Comparison of ENCODE assay signal across 8 mouse cellular contexts in genomic region chr5:64877235-64878026, GRCm38 (mm10). TPM values are rescaled to one million over a fixed set of nuclear protein-coding genes. Genes with fewer than 3 reads are reported as not detected.
A peak's percentile ranks its signal among the peaks of the same experiment; 100 is the strongest.
DNase-seq lines count a peak whose midpoint lies in the region; ATAC-seq lines count a peak whose summit lies in the region.

No protein-coding gene starts in this region.

- no peaks in the 10 kb centered on the region; the same call in 1 of the 2 replicates for H3K9me3 ChIP-seq in heart, embryonic 11.5 days (replicated peaks; ENCODE audit: control insufficient read depth, low read length)
- peaks cover 6% of the 10 kb centered on the region; the same call in 1 of the 2 replicates for H3K9me3 ChIP-seq in hindbrain, embryonic 10.5 days
- H3K9me3 ChIP-seq in midbrain, embryonic 15.5 days: no peaks in the 10 kb centered on the region

- intact Hi-C loops in heart, postnatal 14 days (cut with DNase I): no loop called here

- H3K27ac ChIP-seq in heart, embryonic 11.5 days (ENCODE audit: low read depth, low read length): peak overlapping the region; percentile 57
- H3K27ac ChIP-seq in hindbrain, embryonic 10.5 days: peak overlapping the region; percentile 81
- H3K27ac ChIP-seq in midbrain, embryonic 15.5 days: peak overlapping the region; percentile 54; the same call in 1 of the 2 replicates

- WGBS in heart, embryonic 11.5 days (ENCODE audit: insufficient replicate concordance): 39% methylated on average over 15 of the region's 15 CpGs
- 18% methylated on average over 15 of the region's 15 CpGs for WGBS in hindbrain, embryonic 10.5 days
- 14% methylated on average over 15 of the region's 15 CpGs for WGBS in midbrain, embryonic 15.5 days

- H3K27me3 ChIP-seq in heart, embryonic 11.5 days (ENCODE audit: control insufficient read depth, insufficient read depth, low read length): no peaks in the 10 kb centered on the region
- H3K27me3 ChIP-seq in hindbrain, embryonic 10.5 days (ENCODE audit: insufficient read depth, poor library complexity, severe bottlenecking): no peaks in the 10 kb centered on the region
- no peaks in the 10 kb centered on the region for H3K27me3 ChIP-seq in midbrain, embryonic 15.5 days (replicated peaks)

- H3K36me3 ChIP-seq in heart, embryonic 11.5 days (ENCODE audit: control insufficient read depth, insufficient read depth, low read length): no peaks in the 10 kb centered on the region
- no peaks in the 10 kb centered on the region for H3K36me3 ChIP-seq in hindbrain, embryonic 10.5 days
- H3K36me3 ChIP-seq in midbrain, embryonic 15.5 days (replicated peaks): no peaks in the 10 kb centered on the region

- no peak overlapping the region for H3K4me3 ChIP-seq in heart, embryonic 11.5 days (ENCODE audit: low read depth, low read length)
- H3K4me3 ChIP-seq in hindbrain, embryonic 10.5 days: no peak overlapping the region
- no peak overlapping the region for H3K4me3 ChIP-seq in midbrain, embryonic 15.5 days

- no peak overlapping the region for H3K4me2 ChIP-seq in heart, embryonic 11.5 days
- no peak overlapping the region for H3K4me2 ChIP-seq in midbrain, embryonic 15.5 days

- no peak overlapping the region for H3K9ac ChIP-seq in heart, embryonic 11.5 days (ENCODE audit: low read depth, low read length)
- no peak overlapping the region for H3K9ac ChIP-seq in midbrain, embryonic 15.5 days

- no peak for DNase-seq in heart, postnatal 14 days
- DNase-seq in R1 (ENCODE audit: low read depth, low spot score): peak; percentile 60
- peak; percentile 49 for DNase-seq in hindbrain, embryonic 10.5 days (ENCODE audit: low spot score)
- no peak for DNase-seq in frontal cortex, postnatal 10 days (ENCODE audit: low spot score in 2 of 2)
- no peak for DNase-seq in right cerebral cortex, adult 18-20 months

- no peak for ATAC-seq in heart, embryonic 11.5 days (replicated peaks; ENCODE audit: insufficient number of reproducible peaks, low FRiP score, low TSS enrichment)
- ATAC-seq in midbrain, embryonic 15.5 days (replicated peaks): peak; percentile 30; the same call in 1 of the 2 replicates
- ATAC-seq in megakaryocyte, adult 5-6 weeks (ENCODE audit: poor library complexity, severe bottlenecking): no peak

- H3K4me1 ChIP-seq in heart, embryonic 11.5 days (ENCODE audit: control insufficient read depth, insufficient read depth, low read length): peaks cover 19% of the 10 kb centered on the region
- peaks cover 44% of the 10 kb centered on the region for H3K4me1 ChIP-seq in hindbrain, embryonic 10.5 days (replicated peaks)
- H3K4me1 ChIP-seq in midbrain, embryonic 15.5 days: peaks cover 14% of the 10 kb centered on the region

RNA-seq across cellular contexts. Expression of gene Tlr1, which starts 55.9 kb away (rescaled TPM):
- 0.40 TPM in 1 of 2 replicates, not detected in the other for polyA plus RNA-seq in heart, embryonic 11.5 days (2014; fragmentation: Nextera tagmentation; extraction: Ambion mirVana)
- under 1 TPM; 0.34 to 0.43 TPM for total RNA-seq in heart, postnatal 14 days (2021)
- 0.15 and 0.52 TPM in 2 replicates for polyA plus RNA-seq in hindbrain, embryonic 10.5 days (2016; fragmentation: Nextera tagmentation; extraction: Ambion mirVana)
- 0.60 and 0.75 TPM in 2 replicates for polyA plus RNA-seq in midbrain, embryonic 15.5 days (2015; fragmentation: Nextera tagmentation; extraction: Ambion mirVana)
- total RNA-seq in megakaryocyte, adult 5-6 weeks (2015): 13.8 and 16.1 TPM in 2 replicates
- total RNA-seq in megakaryocyte, adult 5-6 weeks (2017): 9.4 and 10.7 TPM in 2 replicates

Comparison
In these comparisons a context has a peak if more than half of its experiments do, and no peak if none do; other contexts are left out.
1. DNase-seq: peak in R1 (single experiment) and hindbrain, embryonic 10.5 days (single experiment); none in heart, postnatal 14 days (0 of 2), frontal cortex, postnatal 10 days (0 of 2) and right cerebral cortex, adult 18-20 months (single experiment).
2. Peak in every context shown above with its lines, with median percentiles within 50 percentile points of each other: H3K27ac ChIP-seq.